Mouse (Mus musculus) neutrophil, adult 5-6 weeks (primary cell): ENCODE data around the gene Bfsp2. TPM values are rescaled to one million over a fixed set of nuclear protein-coding genes. Genes with fewer than 3 reads are reported as not detected.

ENCODE experiments used
- ATAC-seq: fragments of 151-379, 151-347 bp; 2 replicates; pipeline ENCODE4 v1.8.0; 2017; ENCODE audit warnings: mild to moderate bottlenecking, moderate TSS enrichment; ENCODE audit not compliant: insufficient number of reproducible peaks, poor library complexity, low FRiP score, severe bottlenecking; ENCODE audit errors: extremely low read depth
- total RNA-seq: library from RNA; stranded (forward); fragments of 200-1000 nt; gene quantifications from 2 replicates; pipeline ENCODE4 v1.2.3, GENCODE M21; 2017

The Bfsp2 gene
- total RNA-seq, 1 experiment from 2014 or later, result 24.9 TPM

DNA sequence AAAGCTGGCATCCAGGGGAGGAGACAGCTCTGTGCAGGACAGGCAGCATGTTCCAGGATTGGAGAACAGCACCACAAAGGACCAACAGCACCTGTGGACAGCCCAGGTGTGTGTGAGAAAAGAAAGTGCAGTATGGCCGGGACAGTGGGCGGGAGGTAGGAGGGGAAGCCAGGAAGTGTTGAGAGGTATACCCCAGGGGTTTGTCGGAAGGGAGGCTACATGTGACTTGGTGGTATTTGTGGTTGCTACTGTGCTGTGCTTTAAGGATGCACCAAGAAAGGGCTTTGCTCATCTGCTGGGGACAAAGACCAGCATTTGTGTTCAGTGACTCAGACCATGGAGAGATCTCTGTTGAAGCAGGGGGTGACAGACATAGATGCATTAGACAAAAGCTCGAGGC, 9.7 kb upstream of the Bfsp2 start:
- peak; percentile 60 for ATAC-seq

DNA sequence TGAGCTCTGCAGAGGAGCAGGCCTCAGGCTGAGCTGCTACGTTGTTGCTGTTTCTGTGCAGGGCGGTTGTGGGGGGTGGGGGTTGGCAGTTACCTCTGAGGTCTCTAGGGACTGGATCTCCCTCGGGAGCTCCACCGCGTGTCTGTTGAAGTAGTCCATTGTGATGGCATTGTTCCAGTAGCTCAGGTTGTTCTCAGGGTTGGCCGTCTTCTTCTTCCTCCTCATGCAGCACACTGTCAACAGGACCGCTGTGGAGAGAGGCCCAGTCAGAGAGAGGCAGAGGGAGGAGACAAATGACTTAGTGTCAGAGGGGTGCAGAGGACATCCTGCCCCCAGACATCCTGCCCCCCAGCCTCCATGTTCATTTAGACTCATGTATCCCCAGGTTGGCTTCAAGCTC, 8.9 kb upstream of the Bfsp2 start:
- ATAC-seq, result peak; percentile 52

DNA sequence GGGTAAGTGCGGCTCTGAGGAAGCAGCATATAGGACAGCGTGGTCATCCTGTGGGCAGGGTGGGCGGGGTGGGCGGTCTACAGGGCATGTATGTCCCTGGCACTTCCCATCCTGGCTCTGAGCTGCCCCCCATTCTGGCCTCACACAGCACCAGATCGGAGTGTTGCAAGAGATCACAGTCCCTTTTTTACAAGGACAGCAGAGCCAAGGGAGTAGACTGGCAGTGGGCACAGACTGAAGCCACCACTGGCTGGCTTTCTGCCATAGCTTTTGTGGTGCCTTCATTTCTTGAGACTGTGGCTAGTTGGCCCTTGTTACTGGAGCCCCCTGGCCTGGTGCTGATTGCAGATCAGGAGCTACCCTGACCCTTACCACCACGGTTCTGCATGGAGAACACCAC, 6.0 kb upstream of the Bfsp2 start:
- ATAC-seq, result no peak

DNA sequence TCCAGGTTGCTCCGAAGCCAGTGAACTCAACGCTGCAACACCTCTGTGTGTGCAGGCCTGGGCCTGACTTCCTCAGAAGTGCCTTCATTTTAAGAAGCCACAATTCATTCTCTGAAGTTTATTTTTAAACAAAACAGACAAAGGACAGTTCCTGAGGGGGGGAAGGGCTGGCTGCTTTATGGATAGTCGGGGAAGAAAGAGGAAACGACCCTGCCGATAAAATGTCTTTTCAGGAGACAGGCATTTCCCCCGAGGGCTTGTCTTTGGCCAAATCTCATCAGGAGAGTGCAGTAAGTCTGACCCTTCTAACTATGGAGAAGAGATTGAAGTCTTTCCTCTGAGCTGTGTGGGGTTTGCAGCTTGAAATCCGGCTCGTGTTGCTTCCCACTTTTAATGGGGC, 5.4 kb upstream of the Bfsp2 start:
- no peak for ATAC-seq

DNA sequence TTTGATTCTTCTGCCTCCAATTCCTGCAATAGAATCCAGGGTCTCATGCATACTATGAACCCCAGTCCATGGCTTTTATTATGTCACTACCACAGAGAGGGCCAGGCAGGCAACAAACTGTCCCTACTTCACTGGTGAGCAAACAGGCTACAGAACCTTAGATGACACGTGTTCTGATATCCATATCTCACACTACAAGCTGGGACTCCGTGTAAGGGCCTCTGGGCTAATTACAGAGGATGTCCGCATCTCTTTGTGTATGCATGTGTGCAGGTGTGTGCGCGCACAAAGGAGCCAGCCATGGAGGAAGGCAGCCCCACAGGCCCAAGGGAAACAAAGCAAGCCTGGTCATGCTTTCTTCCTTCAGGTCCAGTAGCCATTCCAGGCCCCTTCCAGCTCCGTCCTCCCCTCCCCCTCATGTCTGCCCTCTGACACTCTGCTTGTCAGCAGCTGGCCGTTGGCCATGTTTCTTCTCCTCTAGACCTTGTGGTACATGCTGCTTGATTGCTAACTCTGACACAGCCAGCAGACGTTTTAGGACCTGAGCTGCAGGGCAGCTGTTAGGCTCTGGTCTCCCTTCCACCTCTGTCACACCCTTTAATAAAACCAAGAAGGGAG, 492 bp upstream of the Bfsp2 start:
- ATAC-seq, result no peak

DNA sequence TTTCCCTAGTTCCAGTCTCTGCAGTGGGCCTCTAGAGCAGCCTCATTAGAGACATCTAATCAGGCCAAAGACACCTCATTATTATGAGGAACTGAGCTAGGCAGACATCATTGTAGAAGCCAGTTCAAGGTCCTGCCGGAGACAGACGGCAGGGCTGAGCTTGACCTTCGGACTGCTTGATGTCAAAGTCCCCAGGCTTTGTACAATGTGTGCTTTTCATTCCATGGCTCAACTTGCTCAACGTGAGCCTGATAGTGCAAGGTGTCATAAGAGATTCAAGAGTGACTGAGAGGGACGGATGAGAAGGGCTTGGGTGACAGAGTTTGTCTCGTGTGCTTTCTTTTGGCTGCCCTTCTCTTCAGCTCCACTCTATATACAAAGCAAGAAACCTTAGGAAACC, 4.8 kb downstream of the Bfsp2 start:
- no peak for ATAC-seq

DNA sequence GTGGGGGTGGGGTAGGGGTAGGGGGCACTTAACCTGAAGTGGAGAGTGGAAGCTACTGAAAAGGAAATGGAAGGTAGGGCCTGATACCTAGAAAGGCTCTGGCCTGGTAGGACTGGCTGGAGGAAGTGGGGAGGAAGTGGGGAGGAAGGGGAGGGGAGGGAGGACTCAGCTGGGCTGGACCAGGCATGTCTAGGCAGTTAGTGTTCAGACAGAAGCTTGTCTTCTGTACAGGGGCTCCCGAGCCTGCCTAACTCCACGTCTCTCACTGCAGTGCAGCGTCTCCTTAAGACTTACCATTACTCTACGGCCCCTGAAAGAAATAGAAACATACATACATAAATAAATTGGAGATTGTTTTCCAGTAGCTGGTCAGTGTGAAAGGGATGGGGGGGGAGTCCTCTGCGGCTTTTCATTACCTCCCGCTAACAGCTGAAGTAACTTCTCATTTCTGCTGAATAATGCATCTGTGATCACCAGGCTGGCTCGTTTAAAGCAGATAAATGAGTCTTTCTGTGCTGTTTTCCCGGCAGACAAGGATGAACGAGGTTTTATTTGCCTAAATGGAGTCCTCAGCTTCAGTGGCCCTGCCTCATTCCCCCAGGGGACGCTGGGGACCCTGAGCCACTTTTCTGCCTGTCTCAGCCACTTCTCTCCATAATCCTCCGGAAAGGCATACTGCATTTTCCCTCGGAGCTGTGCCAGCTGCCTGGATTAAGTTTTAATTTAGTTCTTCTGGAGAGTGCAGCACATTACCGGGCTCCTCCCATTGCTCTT, 6.1 kb downstream of the Bfsp2 start:
- ATAC-seq, result peak; percentile 55

DNA sequence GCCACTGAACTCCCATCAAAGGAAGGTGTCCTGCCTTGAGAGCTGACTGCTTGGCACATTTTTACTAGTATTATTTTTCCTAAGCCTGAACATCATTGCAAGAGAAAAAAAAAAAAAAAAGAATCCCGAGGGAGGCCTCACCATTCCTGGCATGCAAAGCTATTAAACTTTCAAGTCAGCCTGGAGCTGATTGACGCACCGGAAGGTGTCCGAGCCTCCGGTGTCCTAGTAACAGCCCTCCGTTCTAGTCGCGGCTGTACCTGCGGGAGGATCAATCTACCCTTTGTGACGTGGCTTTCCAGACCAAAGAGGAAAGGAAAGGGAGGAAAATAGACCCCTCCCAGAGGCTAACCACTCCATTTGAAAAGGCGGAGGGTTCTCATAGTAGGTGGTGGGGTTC, 8.4 kb downstream of the Bfsp2 start:
- ATAC-seq, result no peak

DNA sequence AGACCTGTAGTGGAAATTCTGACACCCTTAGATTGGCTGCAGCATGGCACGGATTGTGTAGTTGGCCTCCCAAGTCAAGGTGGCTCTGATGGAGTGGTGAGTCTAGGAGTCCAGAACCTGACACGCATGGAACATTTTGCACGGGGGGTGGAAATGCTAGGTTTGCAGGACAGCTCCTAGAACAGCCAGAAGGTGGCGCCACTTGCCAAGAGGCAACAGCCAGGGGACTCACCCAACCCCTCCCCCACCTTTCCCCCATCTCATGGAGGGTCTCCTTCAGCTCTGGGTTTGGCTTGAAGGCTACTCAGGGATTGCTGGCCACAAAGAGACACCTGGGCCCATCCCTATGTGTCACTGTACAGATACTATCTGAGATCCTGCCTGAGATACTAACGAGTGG, 10.7 kb downstream of the Bfsp2 start:
- 0 out of 2 replicates have a peak, but pooled peaks have one; percentile 18 for ATAC-seq

DNA sequence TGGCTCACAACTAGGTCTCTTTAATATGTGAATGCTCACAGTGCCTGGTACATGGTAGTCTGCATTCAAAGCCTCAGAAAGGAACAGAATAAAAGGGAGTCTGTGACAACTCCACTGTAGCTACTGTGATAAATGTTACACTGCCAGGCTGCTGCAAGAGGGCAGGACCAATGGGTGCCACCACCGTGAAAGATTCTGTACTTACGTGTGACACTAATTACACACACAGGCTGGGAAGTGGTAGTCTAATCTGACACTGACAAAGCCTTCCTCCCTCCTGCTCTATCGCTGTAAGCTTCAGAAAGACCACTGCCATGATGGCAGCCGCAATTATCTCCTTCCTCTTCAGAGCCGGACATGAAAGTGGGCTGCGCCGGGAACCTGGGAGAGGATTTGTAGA, 11.3 kb downstream of the Bfsp2 start:
- ATAC-seq, result no peak

DNA sequence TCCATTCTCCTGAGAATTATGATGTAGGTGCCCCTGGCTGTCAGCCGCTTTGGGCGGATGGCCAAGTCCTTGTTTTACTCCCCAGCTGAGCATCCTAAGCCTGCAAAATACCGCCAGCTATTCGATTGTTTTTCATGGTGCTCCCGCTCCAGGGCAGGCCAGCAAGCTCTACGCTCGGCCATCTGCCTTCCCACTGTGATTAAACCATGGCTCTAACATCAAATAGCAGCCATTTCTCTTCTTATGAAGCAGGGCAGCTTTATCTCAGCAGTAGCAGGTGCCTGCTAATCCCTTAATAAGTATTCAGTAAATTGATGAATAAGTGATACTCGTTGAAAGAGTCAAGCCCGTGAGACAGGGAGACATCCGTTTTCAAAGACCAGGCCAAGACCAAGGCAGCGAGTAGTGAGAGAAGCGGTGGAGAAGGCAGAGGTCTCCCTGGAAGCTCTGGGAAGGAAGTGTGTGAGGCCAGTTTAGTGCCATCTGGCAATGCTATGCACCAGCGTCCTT, 14.5 kb downstream of the Bfsp2 start:
- ATAC-seq, result no peak

DNA sequence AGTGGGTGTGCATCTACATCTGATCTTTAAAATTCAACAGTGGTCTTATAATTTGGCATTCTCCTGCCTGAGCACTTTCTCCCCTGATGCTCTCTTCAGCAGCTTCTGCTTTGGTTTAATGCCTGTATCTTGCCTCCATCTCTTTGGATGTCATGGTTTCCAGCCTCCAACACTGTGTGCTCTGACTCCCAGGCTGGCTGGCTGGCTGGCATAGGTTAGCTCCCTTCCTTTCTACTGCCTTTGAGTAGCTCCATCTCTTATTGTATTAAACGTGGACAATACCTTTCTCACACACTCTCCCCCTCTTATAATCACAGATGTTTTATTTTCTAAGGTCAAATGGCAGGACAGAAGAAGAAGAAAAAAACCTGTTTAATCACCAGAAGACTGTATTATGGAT, 14.9 kb downstream of the Bfsp2 start:
- no peak for ATAC-seq

DNA sequence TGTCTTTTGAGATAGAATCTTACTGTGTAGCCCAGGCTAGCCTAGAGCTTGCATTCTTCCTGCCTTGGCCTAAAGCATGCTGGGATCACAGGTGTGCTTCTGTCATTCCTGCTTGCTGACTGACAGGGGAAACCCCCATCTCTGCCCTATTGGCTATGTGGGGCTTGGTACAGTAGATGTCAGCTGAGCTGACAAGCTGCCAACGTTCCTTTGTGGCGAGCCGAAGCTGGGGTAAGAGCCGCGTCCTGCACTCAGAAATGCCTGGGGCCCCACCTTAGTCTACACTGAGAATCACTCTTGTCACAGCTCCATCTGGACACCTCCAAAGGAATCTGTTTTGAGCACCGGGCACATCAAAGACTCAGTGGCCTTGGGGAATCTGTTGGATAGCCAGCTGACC, 16.4 kb downstream of the Bfsp2 start:
- ATAC-seq, result no peak

DNA sequence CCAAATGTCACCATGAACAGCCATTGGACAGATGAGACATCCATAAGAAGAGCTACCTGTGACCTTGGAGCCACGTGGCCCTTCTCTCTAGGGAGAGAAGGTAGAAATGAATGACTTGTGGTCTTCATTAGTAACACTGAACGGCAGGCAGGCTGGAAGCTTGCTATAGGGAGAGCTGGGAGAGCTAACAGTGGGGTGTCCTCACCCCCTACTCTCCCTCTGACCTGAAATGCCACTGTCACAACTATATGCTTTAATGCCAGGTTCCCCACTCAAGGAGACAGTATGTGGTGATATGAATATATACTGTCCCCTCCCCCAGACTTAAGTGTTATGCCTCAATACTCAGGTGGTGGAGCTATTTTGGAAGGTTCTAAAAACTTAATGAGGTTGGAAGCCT, 20.4 kb downstream of the Bfsp2 start:
- no peak for ATAC-seq

DNA sequence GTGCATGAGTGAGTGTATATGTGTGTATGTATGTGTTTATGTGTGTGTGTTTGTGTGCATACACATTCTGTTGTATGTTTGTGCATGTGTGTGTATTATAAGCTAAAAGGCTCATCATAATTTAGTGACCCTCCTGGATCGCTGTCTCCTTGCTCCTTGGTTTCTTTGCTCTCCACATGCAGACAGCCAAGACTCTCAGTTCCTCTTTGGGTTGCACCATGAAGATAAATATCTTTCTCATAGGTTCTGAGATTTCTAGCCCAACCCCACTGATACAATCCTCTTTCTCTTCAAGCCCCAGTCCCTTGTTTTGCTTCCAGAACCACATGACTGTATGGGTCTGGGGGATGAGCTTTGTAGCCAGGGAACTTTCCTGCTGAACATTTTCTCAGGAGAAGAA, 20.9 kb downstream of the Bfsp2 start:
- ATAC-seq, result no peak

DNA sequence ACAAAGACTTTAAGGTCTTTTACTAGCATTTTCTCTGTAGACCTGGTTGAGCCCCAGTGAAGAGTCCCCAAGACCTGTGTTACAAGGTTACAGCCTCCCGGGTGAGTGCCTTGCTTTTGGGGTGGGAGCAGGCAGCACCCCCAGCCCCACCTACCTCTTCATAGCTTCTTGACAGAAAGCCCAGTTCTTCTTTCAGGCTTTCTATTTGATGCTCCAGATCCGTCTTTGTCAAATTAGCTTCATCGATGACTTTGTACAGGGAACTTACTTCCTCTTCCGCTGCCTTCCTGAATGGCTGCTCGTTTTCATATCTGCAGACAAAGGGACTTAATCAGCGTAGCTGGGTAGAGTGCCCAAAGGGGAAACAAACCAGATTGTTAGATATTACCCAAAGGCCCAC, 30.6 kb downstream of the Bfsp2 start:
- 0 out of 2 replicates have a peak, but pooled peaks have one; percentile 4 for ATAC-seq

DNA sequence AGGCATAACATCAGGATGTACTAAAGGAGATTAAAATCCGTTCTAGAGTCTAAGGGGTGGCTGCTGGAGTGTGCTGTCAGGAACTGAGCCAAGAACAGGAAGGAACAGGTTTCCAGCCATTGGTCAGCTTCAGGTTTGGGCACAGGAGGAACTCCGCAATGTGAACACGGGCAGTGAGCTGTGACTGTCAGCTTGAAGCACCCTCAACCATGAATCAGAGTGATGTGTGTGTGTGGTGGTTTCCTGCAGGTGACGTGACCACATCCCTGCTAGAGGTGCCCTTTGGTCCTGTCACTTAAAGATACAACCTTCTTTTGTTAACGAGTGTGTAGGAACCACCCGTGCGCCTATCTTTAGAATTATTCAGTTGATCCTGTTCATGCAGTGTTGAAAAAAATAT, 31.1 kb downstream of the Bfsp2 start:
- ATAC-seq, result peak; percentile 99

DNA sequence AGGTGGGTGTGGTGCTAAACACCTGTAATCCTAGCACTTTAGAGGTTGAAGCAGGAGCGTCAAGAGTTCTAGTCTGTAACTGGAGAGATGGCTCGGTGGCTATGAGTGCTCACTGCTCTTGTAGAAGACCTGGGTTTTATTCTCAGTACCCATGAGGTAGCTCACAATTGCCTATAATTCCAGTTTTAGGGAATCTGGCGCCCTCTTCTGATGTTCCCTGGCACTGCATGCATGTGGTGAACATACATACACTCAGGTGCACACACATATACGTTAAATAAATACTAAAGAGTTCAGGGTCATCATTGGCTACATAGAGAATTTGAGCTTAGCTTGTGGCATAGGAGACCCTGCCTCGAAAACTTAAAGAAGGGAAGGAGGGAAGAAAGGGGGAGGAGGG, 35.6 kb downstream of the Bfsp2 start:
- ATAC-seq, result no peak

DNA sequence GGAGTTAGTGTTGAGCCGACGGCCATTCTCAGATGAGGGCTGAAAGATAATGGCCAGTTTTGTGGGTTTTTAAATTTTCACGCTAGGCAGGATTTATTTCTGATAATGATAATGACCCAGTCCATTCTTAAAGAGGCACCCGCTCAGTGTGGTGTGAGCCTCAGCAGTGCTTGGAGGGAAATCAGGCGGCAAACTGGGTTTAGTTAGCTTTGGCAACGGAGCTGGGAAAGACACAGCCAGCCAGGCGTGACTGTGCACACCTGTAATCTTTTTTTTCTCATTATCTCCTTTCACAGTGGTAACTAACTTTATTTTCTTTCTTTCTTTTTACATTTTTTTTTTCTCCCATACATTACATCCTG, 36.4 kb downstream of the Bfsp2 start:
- ATAC-seq, result no peak

DNA sequence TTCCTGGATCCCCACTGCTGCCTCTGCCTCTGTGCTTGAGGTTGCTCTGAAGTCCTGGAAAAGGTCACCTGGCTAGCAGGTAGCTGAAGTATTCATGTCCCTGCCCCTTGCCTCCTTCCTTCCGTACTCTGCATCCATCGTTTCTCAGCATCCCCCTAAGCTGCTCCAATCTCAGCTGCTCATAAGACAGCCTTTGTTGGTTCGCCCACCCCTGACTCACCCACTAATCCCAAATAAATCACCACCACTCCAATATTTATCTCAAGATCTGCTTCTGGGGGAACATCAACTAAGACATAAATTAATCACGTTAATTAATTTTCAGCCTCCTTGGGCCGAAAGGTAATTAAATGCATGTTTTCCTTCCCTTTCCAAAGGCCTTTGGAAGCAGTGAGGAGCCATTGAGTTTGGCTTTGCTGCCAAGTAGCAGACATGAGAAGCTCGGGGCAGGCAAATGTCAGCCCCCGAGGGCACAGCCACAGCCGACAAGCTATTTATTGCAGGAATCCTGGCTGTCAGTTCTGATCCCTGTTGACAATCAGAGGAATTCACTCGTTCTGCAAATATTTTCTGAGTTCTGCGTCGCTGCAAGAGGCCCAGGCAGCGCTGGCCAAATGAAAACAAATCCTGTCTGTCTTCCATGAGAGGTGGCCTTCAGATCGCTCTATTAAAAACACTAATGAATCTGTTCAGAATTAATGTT, 36.9 kb downstream of the Bfsp2 start:
- ATAC-seq, result no peak
